Mouse (Mus musculus): ENCODE measurements around the gene Syngr4. TPM values are rescaled to one million over a fixed set of nuclear protein-coding genes. Genes with fewer than 3 reads are reported as not detected.
"Not testable (repeated sequence)": the region's sequence is repeated elsewhere in the genome, so short reads cannot be mapped to it uniquely, and the experiment has no call there.

Gene Syngr4
- total RNA-seq (2021), result not detected
- long read RNA-seq, experiment 1, result 0 reads
- long read RNA-seq, experiment 2, result 0 reads

- DNase-seq, result peak; percentile 99
- Histone ChIP-seq H3K27ac (peak within 1 kb of the TSS; percentile 94), H3K4me3 (peak within 1 kb of the TSS; percentile 77)
- intact Hi-C loops (cut with DNase I), result loop anchor here (2.0 kb wide), 2 partner anchors 24 to 26 kb away; partner anchors contain the start of gene Kdelr1
- no peak for TF ChIP-seq CTCF (IDR thresholded peaks at IDR 0.05)
Measured at GRCm38 (mm10) chr7:45896517-45897257, at the start of gene Syngr4, which contains the start of gene Tmem143. TSS of gene Syngr4 (minus strand) at chr7:45896714. TSS of gene Tmem143 (plus strand) at chr7:45896941.

GRCm38 (mm10) chr7:45943280-45943679 lies 46.8 kb upstream of the Syngr4 start:
- intact Hi-C loops (cut with DNase I), result loop anchor here (2.0 kb wide), 1 partner anchor 66 kb away; no protein-coding TSS in a partner anchor
- TF ChIP-seq CTCF (IDR thresholded peaks at IDR 0.05), result peak; percentile 59
- DNase-seq, H3K27ac ChIP-seq, H3K4me3 ChIP-seq: not testable (repeated sequence)

GRCm38 (mm10) chr7:45941986-45942385 lies 45.5 kb upstream of the Syngr4 start:
- intact Hi-C loops (cut with DNase I), result loop anchor here (2.0 kb wide), 1 partner anchor 67 kb away; no protein-coding TSS in a partner anchor
- no peak overlapping the region for H3K4me3 ChIP-seq
- H3K27ac ChIP-seq, result no peak overlapping the region
- no peak for DNase-seq
- no peak for TF ChIP-seq CTCF (IDR thresholded peaks at IDR 0.05)

GRCm38 (mm10) chr7:45939836-45940235 lies 43.3 kb upstream of the Syngr4 start:
- no peak for DNase-seq
- TF ChIP-seq CTCF (IDR thresholded peaks at IDR 0.05), result no peak
- no peak overlapping the region for H3K27ac ChIP-seq
- H3K4me3 ChIP-seq, result no peak overlapping the region
- intact Hi-C loops (cut with DNase I), result loop anchor here (5.0 kb wide), 1 partner anchor 203 kb away; no protein-coding TSS in a partner anchor

- intact Hi-C loops (cut with DNase I), result loop anchor here (1.0 to 5.0 kb wide), 2 partner anchors 63 to 198 kb away; partner anchors contain the start of gene Kdelr1
- no peak overlapping the region for H3K27ac ChIP-seq
- no peak overlapping the region for H3K4me3 ChIP-seq
- DNase-seq, result peak; percentile 71
- peak; percentile 80 for TF ChIP-seq CTCF (IDR thresholded peaks at IDR 0.05)
Measured at GRCm38 (mm10) chr7:45935114-45935513, 38.6 kb upstream of the Syngr4 start.

- intact Hi-C loops (cut with DNase I); H3K27ac ChIP-seq; H3K4me3 ChIP-seq; DNase-seq: not testable (repeated sequence)
Measured at GRCm38 (mm10) chr7:45933766-45934165, 37.3 kb upstream of the Syngr4 start.

GRCm38 (mm10) chr7:45929688-45930087 lies 33.2 kb upstream of the Syngr4 start:
- no peak overlapping the region for H3K27ac ChIP-seq
- intact Hi-C loops (cut with DNase I), result no loop called here
- H3K4me3 ChIP-seq, result no peak overlapping the region
- DNase-seq, result no peak
- peak; percentile 26; the same call in 1 of the 2 replicates for TF ChIP-seq CTCF (IDR thresholded peaks at IDR 0.05)

- intact Hi-C loops (cut with DNase I), result no loop called here
- DNase-seq, result no peak
- Histone ChIP-seq H3K4me3 (no peak overlapping the region), H3K27ac (no peak overlapping the region)
- no peak for TF ChIP-seq CTCF (IDR thresholded peaks at IDR 0.05)
Measured at GRCm38 (mm10) chr7:45928626-45929295, 32.2 kb upstream of the Syngr4 start.

- Histone ChIP-seq H3K4me3 (peak overlapping the region; percentile 81), H3K27ac (peak overlapping the region; percentile 95)
- intact Hi-C loops (cut with DNase I), result no loop called here
- no peak for DNase-seq
- peak; percentile 34 for TF ChIP-seq CTCF (IDR thresholded peaks at IDR 0.05)
Measured at GRCm38 (mm10) chr7:45924429-45924816, 27.9 kb upstream of the Syngr4 start.

- DNase-seq, result peak; percentile 87
- H3K4me3 ChIP-seq, result peak within 1 kb of the TSS; percentile 81
- peak within 1 kb of the TSS; percentile 95 for H3K27ac ChIP-seq
- intact Hi-C loops (cut with DNase I), result loop anchor here (2.0 kb wide), 1 partner anchor 27 kb away; the partner anchor contains the start of genes Syngr4 and Tmem143
- no peak for TF ChIP-seq CTCF (IDR thresholded peaks at IDR 0.05)
Measured at GRCm38 (mm10) chr7:45923762-45924428, 27.4 kb upstream of the Syngr4 start, which contains the start of gene Ccdc114. TSS of gene Ccdc114 (plus strand) at chr7:45924072.

- peak overlapping the region; percentile 81 for H3K4me3 ChIP-seq
- intact Hi-C loops (cut with DNase I), result loop anchor here (2.0 kb wide), 1 partner anchor 26 kb away; the partner anchor contains the start of genes Syngr4 and Tmem143
- peak overlapping the region; percentile 95 for H3K27ac ChIP-seq
- no peak for TF ChIP-seq CTCF (IDR thresholded peaks at IDR 0.05)
- DNase-seq, result peak; percentile 96
Measured at GRCm38 (mm10) chr7:45922928-45923761, 26.6 kb upstream of the Syngr4 start.
